Mouse (Mus musculus) liver, adult (tissue): Measurements from ENCODE around the gene Slc22a1.

Experiments
- GATA4 ChIP-seq: IDR thresholded peaks from 2 replicates; pipeline ENCODE4 v1.6.1; 2014; ENCODE audit warnings: mild to moderate bottlenecking, low read length; ENCODE audit not compliant: insufficient replicate concordance

Gene Slc22a1

GRCm38 (mm10) chr17:12706590-12707049 is 31.0 kb upstream of the Slc22a1 start:
- no peak for TF ChIP-seq GATA4

- TF ChIP-seq GATA4, result no peak
Observed at GRCm38 (mm10) chr17:12702901-12703300, 27.3 kb upstream of the Slc22a1 start.

DNA sequence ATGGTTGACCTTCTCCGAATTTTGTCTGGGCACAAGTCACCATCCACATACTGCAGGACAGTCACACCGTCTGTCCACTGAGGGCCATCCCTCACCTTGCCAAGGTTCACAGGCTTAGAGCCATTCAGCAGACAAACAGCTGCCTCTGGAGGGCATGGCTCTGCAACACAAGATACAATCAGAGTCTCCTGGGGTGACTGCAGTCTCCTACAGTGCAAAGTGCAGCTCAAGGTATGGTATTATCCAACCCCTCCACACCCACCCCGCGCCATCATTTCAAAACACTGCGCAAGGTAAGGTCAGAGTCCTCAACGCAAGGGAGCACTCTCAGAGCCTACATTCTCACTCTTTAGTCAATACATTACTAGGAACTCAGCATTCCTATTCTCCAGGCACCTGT is 24.7 kb upstream of the Slc22a1 start:
- no peak for TF ChIP-seq GATA4

GRCm38 (mm10) chr17:12691899-12692298 is 16.3 kb upstream of the Slc22a1 start:
- TF ChIP-seq GATA4, result no peak

DNA sequence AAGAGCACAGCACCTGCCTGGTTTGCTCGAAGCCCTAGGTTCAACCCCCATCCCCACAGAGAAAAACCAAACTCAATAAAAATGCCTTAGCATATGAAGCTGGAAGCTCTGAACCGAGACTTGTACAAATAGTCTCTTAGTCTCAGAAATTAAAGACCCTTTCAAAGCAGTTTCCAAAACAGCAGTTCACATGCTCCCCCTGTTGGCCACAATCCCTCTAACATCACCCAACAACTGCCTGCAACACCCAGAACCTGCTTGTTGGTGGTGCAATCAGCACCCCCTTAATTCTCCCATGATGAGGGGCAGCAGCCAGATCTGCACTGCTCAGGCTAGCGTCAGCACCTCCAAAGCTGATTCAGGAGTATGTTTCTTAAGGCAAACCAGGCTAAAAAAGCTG is 13.9 kb upstream of the Slc22a1 start:
- TF ChIP-seq GATA4, result no peak

DNA sequence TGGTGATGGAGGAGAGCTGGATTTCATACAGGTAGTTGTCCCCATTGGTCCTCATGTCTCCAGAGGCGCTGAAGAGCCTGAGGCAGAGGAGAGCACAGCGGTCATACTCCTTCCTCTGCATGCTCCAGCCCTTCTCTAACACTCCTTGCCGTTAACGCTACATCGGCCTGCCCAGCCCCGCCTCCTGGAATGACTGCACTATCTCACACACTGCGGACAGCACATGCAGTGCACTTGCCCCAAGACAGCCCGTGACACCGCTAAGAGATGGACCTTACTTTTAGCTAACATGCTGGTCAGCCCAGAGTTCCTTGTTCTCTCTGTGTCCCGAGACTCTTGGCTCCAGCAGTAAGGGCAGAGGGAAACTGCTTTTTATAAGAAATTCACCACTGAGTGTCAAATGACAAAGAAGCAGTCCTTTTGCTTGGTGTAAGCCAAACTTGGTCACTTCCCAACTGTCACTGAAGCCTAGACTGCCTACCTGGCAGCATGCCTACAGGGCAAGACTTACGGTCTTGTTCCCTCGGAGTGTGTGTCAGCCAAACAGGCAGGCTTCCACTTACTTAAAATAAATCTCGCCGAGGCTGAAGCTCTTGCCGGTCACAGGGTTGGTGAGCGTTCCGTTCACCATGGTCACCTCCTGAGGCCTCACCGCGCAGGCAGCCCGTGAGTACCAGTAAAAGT is 12.9 kb upstream of the Slc22a1 start:
- TF ChIP-seq GATA4, result no peak

GRCm38 (mm10) chr17:12684928-12685624 is 9.4 kb upstream of the Slc22a1 start:
- no peak for TF ChIP-seq GATA4

DNA sequence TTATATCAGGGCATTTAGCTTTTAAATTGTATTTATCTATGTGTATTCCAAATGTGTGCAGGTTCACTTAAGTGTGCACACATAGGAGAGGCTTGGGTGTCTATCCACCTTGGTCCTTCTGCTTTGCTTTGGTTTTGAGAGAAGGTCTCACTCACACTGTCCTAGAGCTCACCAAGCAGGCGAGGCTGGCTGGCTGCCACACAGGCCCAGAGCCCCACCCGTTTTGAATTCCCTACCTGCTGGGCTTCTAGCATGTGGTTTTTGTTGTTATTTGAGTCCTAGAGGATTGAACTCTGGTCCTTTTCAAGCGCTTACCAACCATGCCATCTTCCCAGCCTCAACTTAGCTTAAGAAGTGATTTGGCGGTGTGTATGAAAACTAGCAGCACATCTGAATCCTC is 8.8 kb upstream of the Slc22a1 start:
- no peak for TF ChIP-seq GATA4

- no peak for TF ChIP-seq GATA4
Observed at GRCm38 (mm10) chr17:12683582-12683981, 8.0 kb upstream of the Slc22a1 start.

GRCm38 (mm10) chr17:12678261-12678660 is 2.6 kb upstream of the Slc22a1 start:
- TF ChIP-seq GATA4, result no peak

GRCm38 (mm10) chr17:12677139-12677538 is 1.5 kb upstream of the Slc22a1 start:
- TF ChIP-seq GATA4, result no peak

GRCm38 (mm10) chr17:12673871-12674270 is 1.8 kb downstream of the Slc22a1 start:
- no peak for TF ChIP-seq GATA4

GRCm38 (mm10) chr17:12672285-12672790 is 3.3 kb downstream of the Slc22a1 start:
- no peak for TF ChIP-seq GATA4

GRCm38 (mm10) chr17:12671029-12671605 is 4.5 kb downstream of the Slc22a1 start:
- TF ChIP-seq GATA4, result no peak

GRCm38 (mm10) chr17:12669363-12669679 is 6.3 kb downstream of the Slc22a1 start:
- no peak for TF ChIP-seq GATA4
